Mouse (Mus musculus) urinary bladder, adult 18-20 months (tissue): Measurements from ENCODE around the gene Gm9513.

Experiments used
- DNase-seq, 2 experiments: peaks; one replicate each; pipeline ENCODE4 v3.0.0; 2022; ENCODE audit warnings: low spot score in 2 of 2, mixed read lengths in 2 of 2

Gene Gm9513

GRCm38 (mm10) chr9:36475338-36475737 is at the start of gene Gm9513:
Gene Gm9513, plus strand, starts transcription at chr9:36475638.
- DNase-seq = no peak

GRCm38 (mm10) chr9:36431584-36431983 is 43.9 kb upstream of the Gm9513 start, which contains the start of gene Gm7257:
Gene Gm7257, plus strand, starts transcription at chr9:36431884.
- DNase-seq = no peak

GRCm38 (mm10) chr9:36435051-36435764 is 40.2 kb upstream of the Gm9513 start:
- peak; percentile 20 to 39 for DNase-seq

GRCm38 (mm10) chr9:36494501-36495220 is 19.2 kb downstream of the Gm9513 start:
- no peak for DNase-seq

GRCm38 (mm10) chr9:36495824-36496223 is 20.4 kb downstream of the Gm9513 start:
- no peak for DNase-seq

- DNase-seq = no peak
Observed at GRCm38 (mm10) chr9:36504211-36504610, 28.8 kb downstream of the Gm9513 start.
